Mouse (Mus musculus) myocyte (in vitro differentiated cells): Measurements from ENCODE around the gene Rtn4rl1. TPM values are rescaled to one million over a fixed set of nuclear protein-coding genes. Genes with fewer than 3 reads are reported as not detected.

ENCODE experiments used
- H3K27me3 ChIP-seq: one replicate; pipeline ENCODE4 v1.6.1; 2011; ENCODE audit not compliant: control insufficient read depth, insufficient read depth, insufficient read length
- H3K36me3 ChIP-seq: one replicate; pipeline ENCODE4 v1.6.1; 2011; ENCODE audit not compliant: control insufficient read depth, insufficient read depth
- H3K4me2 ChIP-seq: one replicate; pipeline ENCODE4 v1.6.1; 2011; ENCODE audit warnings: low read depth, control low read depth
- H3K4me3 ChIP-seq: one replicate; pipeline ENCODE4 v1.5.1; 2011; ENCODE audit warnings: mild to moderate bottlenecking, control low read depth, moderate library complexity
- H3K79me2 ChIP-seq: one replicate; pipeline ENCODE4 v1.6.1; 2011; ENCODE audit not compliant: control insufficient read depth, insufficient read depth
- H3ac ChIP-seq: one replicate; pipeline ENCODE4 v1.6.1; 2011; ENCODE audit not compliant: control insufficient read depth, insufficient read length
- CEBPB ChIP-seq: IDR thresholded peaks from 2 replicates; pipeline ENCODE4 v1.6.1; 2011; ENCODE audit warnings: mild to moderate bottlenecking, moderate library complexity; ENCODE audit not compliant: poor library complexity, insufficient read depth, severe bottlenecking
- E2F4 ChIP-seq: IDR thresholded peaks from one replicate; pipeline ENCODE4 v1.6.1; 2011; ENCODE audit warnings: mild to moderate bottlenecking, control low read depth, moderate library complexity; ENCODE audit not compliant: insufficient read depth
- MAX ChIP-seq: IDR thresholded peaks from one replicate; pipeline ENCODE4 v1.6.1; 2011; ENCODE audit warnings: low read depth, mild to moderate bottlenecking, control low read depth
- MYOD1 ChIP-seq, 3 experiments: IDR thresholded peaks; one replicate each; pipeline ENCODE4 v1.6.1; 2011; ENCODE audit warnings: control low read depth in 2 of 3, low read depth in 2 of 3, mild to moderate bottlenecking in 2 of 3, moderate library complexity in 1 of 3; ENCODE audit not compliant: insufficient read length in 2 of 3, control insufficient read depth in 1 of 3
- MYOG ChIP-seq, 3 experiments: IDR thresholded peaks; one replicate each; pipeline ENCODE4 v1.6.1; 2011; ENCODE audit warnings: control low read depth in 2 of 3, low read depth in 2 of 3, mild to moderate bottlenecking in 2 of 3; ENCODE audit not compliant: insufficient read length in 2 of 3, control insufficient read depth in 1 of 3, insufficient read depth in 1 of 3
- POLR2A ChIP-seq: IDR thresholded peaks from one replicate; pipeline ENCODE4 v1.6.1; 2011; ENCODE audit warnings: low read depth, mild to moderate bottlenecking, control low read depth, moderate library complexity; ENCODE audit not compliant: insufficient read length
- POLR2AphosphoS2 ChIP-seq: IDR thresholded peaks from one replicate; pipeline ENCODE4 v1.6.1; 2011; ENCODE audit warnings: low read depth, control low read depth; ENCODE audit not compliant: insufficient read length
- REST ChIP-seq: IDR thresholded peaks from one replicate; pipeline ENCODE4 v1.6.1; 2011; ENCODE audit warnings: mild to moderate bottlenecking, control low read depth, moderate library complexity; ENCODE audit not compliant: insufficient read depth, insufficient read length
- SRF ChIP-seq: IDR thresholded peaks from one replicate; pipeline ENCODE4 v1.6.1; 2011; ENCODE audit warnings: low read depth; ENCODE audit not compliant: control insufficient read depth, insufficient read length
- TCF12 ChIP-seq: IDR thresholded peaks from one replicate; pipeline ENCODE4 v1.6.1; 2011; ENCODE audit warnings: mild to moderate bottlenecking, control low read depth; ENCODE audit not compliant: poor library complexity, insufficient read depth, severe bottlenecking
- TCF3 ChIP-seq: IDR thresholded peaks from one replicate; pipeline ENCODE4 v1.6.1; 2011; ENCODE audit warnings: low read depth, control low read depth; ENCODE audit not compliant: insufficient read length
- USF1 ChIP-seq: IDR thresholded peaks from one replicate; pipeline ENCODE4 v1.6.1; 2011; ENCODE audit warnings: low read depth, mild to moderate bottlenecking, control low read depth, moderate library complexity
- polyA plus RNA-seq: library from polyadenylated mRNA; unstranded; fragments of >200 nt; fragmentation: generic; extraction: Trizol; gene quantifications from one replicate; pipeline ENCODE4 v1.2.1, GENCODE M21; 2012; ENCODE audit warnings: missing spikeins

The Rtn4rl1 gene
- polyA plus RNA-seq, 1 experiment: 0.16 TPM

GRCm38 (mm10) chr11:75164051-75164450 lies 29.5 kb upstream of the Rtn4rl1 start:
- Histone ChIP-seq H3K27me3 (no peaks in the 10 kb centered on the region), H3K4me3 (no peak overlapping the region), H3K36me3 (no peaks in the 10 kb centered on the region), H3ac (no peak overlapping the region), H3K4me2 (no peak overlapping the region), H3K79me2 (no peaks in the 10 kb centered on the region)
- TF ChIP-seq MYOG (IDR thresholded peaks at IDR 0.05; ENCODE audit: control insufficient read depth in 1 of 3, insufficient read depth in 1 of 3, insufficient read length in 2 of 3, low read depth in 2 of 3) (no peak), CEBPB (no peak), POLR2A (no peak), E2F4 (no peak), MAX (no peak), MYOD1 (IDR thresholded peaks at IDR 0.05; ENCODE audit: control insufficient read depth in 1 of 3, insufficient read length in 2 of 3, low read depth in 2 of 3) (no peak)

DNA sequence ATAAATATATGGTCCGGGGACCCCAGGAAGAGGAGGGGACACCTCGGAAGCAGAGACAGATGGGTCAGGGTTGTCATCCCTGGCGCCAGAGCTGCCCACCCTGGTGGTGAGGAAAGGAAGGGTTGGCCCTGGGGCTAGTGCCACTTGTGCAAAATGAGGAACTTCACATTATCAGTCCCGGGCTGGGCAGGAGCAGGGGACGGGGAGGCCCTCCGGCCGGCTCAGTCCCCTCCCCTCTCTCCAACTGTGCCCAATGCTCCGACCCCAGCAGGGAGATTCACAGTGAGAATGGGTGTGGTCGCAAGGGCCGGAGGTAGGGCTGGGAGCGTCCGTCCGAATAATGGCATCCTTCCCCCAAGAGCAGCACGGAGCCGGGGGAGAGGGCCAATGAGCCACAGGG lies 28.8 kb upstream of the Rtn4rl1 start:
- no peaks in the 10 kb centered on the region for H3K27me3 ChIP-seq
- no peak overlapping the region for H3K4me2 ChIP-seq
- no peak overlapping the region for H3K4me3 ChIP-seq
- TF ChIP-seq E2F4: no peak
- TF ChIP-seq TCF12: no peak
- TF ChIP-seq SRF: no peak
- no peak for TF ChIP-seq POLR2AphosphoS2
- TF ChIP-seq MYOG (IDR thresholded peaks at IDR 0.05; ENCODE audit: control insufficient read depth in 1 of 3, insufficient read depth in 1 of 3, insufficient read length in 2 of 3, low read depth in 2 of 3): no peak
- no peak for TF ChIP-seq TCF3
- TF ChIP-seq MAX: no peak
- TF ChIP-seq USF1: no peak
- no peak for TF ChIP-seq CEBPB
- no peak for TF ChIP-seq POLR2A
- no peak for TF ChIP-seq MYOD1 (IDR thresholded peaks at IDR 0.05; ENCODE audit: control insufficient read depth in 1 of 3, insufficient read length in 2 of 3, low read depth in 2 of 3)
- TF ChIP-seq REST: no peak
- no peak overlapping the region for H3ac ChIP-seq
- H3K79me2 ChIP-seq: no peaks in the 10 kb centered on the region
- no peaks in the 10 kb centered on the region for H3K36me3 ChIP-seq

- H3ac ChIP-seq: no peak overlapping the region
- TF ChIP-seq TCF3: no peak
- TF ChIP-seq SRF: no peak
- TF ChIP-seq REST: no peak
- TF ChIP-seq USF1: no peak
- TF ChIP-seq MYOD1 (IDR thresholded peaks at IDR 0.05; ENCODE audit: control insufficient read depth in 1 of 3, insufficient read length in 2 of 3, low read depth in 2 of 3): no peak
- TF ChIP-seq E2F4: no peak
- H3K4me2 ChIP-seq: no peak overlapping the region
- no peaks in the 10 kb centered on the region for H3K36me3 ChIP-seq
- no peak overlapping the region for H3K4me3 ChIP-seq
- H3K27me3 ChIP-seq: no peaks in the 10 kb centered on the region
- no peaks in the 10 kb centered on the region for H3K79me2 ChIP-seq
Measured at GRCm38 (mm10) chr11:75165441-75166192, 28.0 kb upstream of the Rtn4rl1 start.

DNA sequence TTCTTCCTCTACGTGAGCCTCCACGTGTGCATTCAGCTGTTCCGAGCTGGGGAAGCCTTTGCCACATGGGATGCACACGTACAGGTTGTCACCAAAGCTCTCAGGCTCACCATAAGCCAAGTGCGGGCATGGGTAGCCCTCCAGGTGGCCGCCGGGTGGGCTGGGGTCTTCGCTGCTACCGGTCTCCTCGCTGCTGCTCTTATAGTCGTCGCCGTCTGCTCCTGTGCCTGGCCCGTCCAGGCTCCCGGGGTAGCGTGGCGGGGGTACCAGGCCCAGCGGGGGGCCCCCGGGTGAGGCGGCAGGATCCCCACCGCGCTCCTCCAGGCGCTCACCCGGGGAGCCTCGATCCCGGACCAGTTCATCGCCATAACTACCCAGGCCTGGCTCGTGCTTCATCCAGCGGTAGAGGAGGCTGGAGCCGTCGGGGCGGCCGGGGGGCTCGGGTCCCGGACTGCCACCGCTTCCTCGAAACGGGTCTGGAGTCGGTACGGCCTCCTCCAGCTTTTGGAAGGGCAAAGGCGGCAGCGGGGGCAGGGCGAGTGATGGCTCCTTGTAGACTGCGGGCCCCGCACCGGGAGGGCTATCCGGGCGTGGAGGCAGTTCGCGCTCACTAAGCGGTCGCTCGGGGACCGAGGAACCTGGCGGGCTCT lies 27.3 kb upstream of the Rtn4rl1 start:
- H3K36me3 ChIP-seq: no peaks in the 10 kb centered on the region
- H3K79me2 ChIP-seq: no peaks in the 10 kb centered on the region
- no peak overlapping the region for H3K4me3 ChIP-seq
- no peak overlapping the region for H3K4me2 ChIP-seq
- H3ac ChIP-seq: no peak overlapping the region
- TF ChIP-seq USF1 (no peak), POLR2A (no peak), TCF3 (no peak), SRF (no peak), MYOG (IDR thresholded peaks at IDR 0.05; ENCODE audit: control insufficient read depth in 1 of 3, insufficient read depth in 1 of 3, insufficient read length in 2 of 3, low read depth in 2 of 3) (no peak), MYOD1 (IDR thresholded peaks at IDR 0.05; ENCODE audit: control insufficient read depth in 1 of 3, insufficient read length in 2 of 3, low read depth in 2 of 3) (no peak), CEBPB (no peak), POLR2AphosphoS2 (no peak), MAX (no peak), REST (no peak), TCF12 (no peak), E2F4 (no peak)
- no peaks in the 10 kb centered on the region for H3K27me3 ChIP-seq
